Mouse (Mus musculus): Measurements from ENCODE around the gene Bcl2l12.

Bcl2l12 gene

GRCm38 (mm10) chr7:44986879-44987718, 11.4 kb downstream of the Bcl2l12 start:
- no peak for DNase-seq (ENCODE audit: low spot score)

GRCm38 (mm10) chr7:44986192-44986878, 12.2 kb downstream of the Bcl2l12 start, which contains the start of gene Prmt1:
Gene Prmt1 (minus strand): TSS chr7:44986568.
- DNase-seq (ENCODE audit: low spot score): peak; percentile 99

DNA sequence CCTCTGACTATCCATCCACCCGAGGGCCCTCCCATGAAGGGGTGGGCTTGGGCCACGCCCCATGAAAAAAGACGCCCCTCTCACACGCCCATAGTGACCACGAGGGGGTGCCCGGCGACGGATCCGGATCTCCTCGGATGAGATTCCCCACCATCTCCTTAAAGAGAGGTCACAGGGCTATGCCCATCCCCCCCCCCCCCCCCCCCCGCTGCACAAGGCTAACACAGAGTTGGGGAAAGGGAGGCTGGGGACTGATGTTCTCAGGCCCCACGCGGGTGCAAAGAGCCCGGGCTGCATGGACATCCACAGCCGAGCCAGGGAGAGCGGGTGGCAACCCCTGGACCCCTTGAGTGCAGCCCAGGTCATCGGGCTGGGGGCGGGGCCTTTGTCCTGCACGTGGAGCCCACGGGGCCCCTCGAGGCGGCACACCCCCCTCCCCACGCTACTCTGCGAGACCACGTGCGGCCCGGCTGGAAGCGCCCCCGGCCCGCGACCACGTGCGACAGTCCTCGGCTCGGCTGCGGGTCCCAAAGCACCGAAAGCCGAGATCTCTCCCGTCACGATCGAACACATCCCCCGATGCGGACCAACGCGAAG, 12.8 kb downstream of the Bcl2l12 start:
- DNase-seq (ENCODE audit: low spot score): peak; percentile 69

DNA sequence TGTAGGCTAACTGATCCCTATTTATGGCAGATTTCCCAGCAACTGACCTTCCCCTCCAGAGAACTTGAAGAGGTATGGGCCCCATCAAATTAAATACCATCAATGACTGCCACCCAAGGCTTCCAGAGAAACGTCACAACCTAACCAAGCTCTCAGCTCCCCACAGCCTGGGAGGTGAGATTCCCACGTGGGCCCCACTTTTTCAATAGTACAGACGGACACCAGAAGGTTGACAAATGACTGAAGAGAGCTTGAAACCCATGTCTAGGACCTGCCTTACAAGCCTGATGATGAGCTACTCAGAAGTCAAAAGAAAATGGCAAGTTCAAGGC, 13.7 kb downstream of the Bcl2l12 start:
- no peak for DNase-seq (ENCODE audit: low spot score)

- DNase-seq (ENCODE audit: low spot score): no peak
These were observed 14.3 kb downstream of the Bcl2l12 start for GRCm38 (mm10) chr7:44983944-44984832.

DNA sequence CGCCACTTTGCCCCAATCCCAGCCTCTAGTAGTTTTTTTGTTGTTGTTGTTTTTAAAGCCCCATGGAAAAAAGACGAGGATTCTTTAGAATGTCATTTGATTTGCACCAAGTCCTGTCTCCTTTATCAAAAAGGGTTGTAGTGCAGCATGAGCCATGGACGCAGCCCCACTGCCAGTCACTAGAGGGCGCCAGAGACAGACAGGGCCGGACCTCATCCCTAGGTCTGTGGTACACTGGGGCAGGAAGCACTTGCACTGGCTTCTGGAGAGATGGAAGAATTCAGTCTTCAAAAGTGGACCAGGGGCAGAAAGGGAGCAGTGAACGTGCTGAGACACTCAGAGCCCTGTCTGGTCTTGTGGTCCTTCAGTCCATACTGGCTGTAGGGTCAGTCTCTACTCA, 15.4 kb downstream of the Bcl2l12 start:
- DNase-seq (ENCODE audit: low spot score): peak; percentile 59

DNA sequence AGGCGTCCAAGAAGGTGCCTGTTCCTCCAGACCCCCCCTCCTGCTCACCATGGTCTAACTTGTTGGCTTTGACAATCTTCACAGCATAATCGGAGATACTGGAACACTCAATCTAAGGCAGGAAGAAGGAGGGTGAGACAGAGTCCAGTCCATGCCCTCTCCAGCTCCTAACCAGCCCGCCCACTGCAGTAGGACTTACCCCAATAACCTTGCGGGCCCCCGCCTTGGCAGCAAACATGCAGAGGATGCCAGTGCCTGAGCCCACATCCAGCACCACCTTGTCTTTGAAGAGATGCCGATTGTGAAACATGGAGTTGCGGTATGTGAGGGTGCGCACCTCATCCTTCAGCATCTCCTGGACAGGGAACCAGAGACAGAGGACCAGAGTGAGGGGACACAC, 17.0 kb downstream of the Bcl2l12 start:
- no peak for DNase-seq (ENCODE audit: low spot score)

DNA sequence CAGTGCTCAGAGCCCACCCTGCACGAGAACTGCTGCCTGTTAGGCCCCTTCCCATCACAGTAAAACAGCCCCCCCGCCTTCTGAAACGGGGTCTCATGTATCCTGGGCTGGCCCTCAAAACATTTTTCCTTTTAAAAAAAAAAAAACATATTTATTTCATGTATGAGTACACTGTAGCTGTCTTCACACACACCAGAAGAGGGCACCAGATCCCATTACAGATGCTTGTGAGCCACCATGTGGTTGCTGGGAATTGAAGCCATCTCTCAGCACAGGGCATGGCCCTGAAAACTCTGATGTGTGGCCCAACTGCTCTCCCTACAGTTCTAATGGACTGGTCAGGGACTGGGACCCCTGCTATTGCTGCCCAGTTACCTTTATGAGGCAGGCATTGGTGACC, 20.2 kb downstream of the Bcl2l12 start:
- no peak for DNase-seq (ENCODE audit: low spot score)

- no peak for DNase-seq (ENCODE audit: low spot score)
These were observed 23.4 kb downstream of the Bcl2l12 start for GRCm38 (mm10) chr7:44975117-44975419.

- DNase-seq (ENCODE audit: low spot score): peak; percentile 67
These were observed 24.0 kb downstream of the Bcl2l12 start, which contains the start of gene Cpt1c for GRCm38 (mm10) chr7:44974383-44975116. Gene Cpt1c (minus strand): TSS chr7:44974851.

DNA sequence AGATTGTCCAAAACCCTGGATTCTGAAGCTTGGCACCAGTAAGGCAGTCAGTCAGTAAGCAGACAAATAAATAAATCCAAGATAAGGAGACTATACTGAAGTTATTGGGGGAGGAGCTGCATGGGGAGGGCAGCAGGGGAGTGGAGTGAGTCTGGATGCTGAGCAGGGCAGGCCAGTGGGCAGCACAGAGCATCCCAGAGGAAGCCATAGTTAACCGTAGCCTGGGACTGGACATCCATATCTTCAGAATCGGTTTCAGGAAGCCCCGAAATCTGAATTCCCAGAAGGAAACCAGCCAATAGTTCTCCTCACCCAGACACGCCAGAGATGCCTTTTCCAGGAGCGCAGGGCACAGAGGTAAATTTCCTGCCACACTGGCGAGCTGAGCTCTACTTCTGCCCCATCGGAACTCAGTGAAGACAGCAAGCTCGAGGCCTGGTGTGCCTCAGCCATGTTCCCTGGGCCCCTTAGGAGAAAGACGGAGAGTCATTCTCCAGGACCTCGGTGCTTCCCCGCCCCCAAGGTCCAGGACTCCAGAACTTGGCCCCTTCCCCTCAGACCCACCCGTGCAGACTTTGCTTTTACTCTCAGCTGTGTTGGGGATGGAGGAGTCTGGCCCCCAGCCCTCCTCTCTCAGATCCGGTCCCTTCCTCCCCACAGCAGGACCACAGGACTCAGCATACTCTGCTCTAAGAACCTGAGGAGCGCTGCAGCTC, 24.9 kb downstream of the Bcl2l12 start:
- no peak for DNase-seq (ENCODE audit: low spot score)

DNA sequence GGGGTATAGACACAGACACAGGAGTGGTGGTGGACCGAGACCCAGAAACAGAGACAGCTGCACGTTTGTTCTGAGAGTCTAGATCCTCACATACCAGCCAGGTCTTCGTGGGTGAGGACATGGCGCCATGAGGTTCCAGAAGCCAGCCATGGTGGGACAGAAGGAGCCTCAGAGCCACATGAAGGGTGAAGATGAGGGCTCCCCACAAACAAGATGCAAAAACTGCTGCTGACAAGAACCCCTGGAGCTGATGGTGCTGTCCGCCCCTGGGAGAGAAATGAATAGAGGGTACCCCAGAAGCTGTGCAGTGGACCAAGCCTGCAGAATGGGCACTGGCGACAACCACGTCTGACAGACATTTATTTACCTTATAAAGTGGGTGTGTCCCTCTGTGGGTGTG, 27.4 kb downstream of the Bcl2l12 start:
- DNase-seq (ENCODE audit: low spot score): no peak

DNA sequence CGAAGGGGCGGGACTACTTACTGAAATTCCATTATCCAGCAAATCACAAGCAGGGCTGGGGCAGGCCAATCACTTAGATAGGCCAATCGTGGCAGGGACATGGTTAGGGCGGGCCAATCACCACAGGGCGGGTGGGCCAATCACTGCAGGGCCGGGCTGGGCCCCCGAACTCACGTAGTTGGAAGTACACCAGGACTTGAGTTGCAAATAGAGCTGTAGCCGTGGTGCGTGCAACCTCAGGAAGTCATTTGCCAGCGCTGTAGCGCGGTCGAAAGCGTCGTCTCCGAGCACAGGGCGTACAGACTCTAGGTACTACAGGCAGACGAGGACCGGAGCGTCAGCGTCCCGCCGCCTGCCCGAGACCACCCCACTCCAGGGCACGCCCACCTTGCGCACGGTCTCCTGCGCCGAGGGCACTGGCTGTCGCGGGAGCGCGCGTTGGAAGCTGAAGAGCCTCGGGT, 28.3 kb downstream of the Bcl2l12 start:
- DNase-seq (ENCODE audit: low spot score): peak; percentile 85

- DNase-seq (ENCODE audit: low spot score): no peak
These were observed 31.9 kb downstream of the Bcl2l12 start for GRCm38 (mm10) chr7:44966638-44967037.

- no peak for DNase-seq (ENCODE audit: low spot score)
These were observed 32.5 kb downstream of the Bcl2l12 start for GRCm38 (mm10) chr7:44965975-44966374.

DNA sequence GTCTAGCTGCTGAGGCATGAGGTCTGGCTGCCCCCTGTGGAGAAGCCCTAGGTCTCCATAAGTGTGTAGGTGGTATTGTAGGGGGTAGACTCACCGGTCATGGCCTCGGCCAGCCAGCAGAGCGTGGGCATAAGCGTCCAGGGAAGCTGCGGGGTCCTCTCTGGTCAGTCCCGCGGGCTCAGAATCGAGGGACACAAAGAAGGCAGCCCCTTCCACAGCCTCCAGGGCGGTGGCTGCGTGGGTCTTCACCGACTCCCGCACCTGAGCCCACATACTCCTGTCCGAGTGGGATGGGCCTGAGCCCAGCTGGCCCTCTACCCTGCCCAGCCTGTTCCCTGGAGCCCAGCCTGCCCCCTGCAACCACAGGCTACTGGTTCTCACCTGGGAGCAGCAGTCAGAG, 33.5 kb downstream of the Bcl2l12 start:
- no peak for DNase-seq (ENCODE audit: low spot score)

- no peak for DNase-seq (ENCODE audit: low spot score)
These were observed 35.7 kb downstream of the Bcl2l12 start for GRCm38 (mm10) chr7:44962831-44963230.

GRCm38 (mm10) chr7:44962337-44962736, 36.2 kb downstream of the Bcl2l12 start:
- no peak for DNase-seq (ENCODE audit: low spot score)

DNA sequence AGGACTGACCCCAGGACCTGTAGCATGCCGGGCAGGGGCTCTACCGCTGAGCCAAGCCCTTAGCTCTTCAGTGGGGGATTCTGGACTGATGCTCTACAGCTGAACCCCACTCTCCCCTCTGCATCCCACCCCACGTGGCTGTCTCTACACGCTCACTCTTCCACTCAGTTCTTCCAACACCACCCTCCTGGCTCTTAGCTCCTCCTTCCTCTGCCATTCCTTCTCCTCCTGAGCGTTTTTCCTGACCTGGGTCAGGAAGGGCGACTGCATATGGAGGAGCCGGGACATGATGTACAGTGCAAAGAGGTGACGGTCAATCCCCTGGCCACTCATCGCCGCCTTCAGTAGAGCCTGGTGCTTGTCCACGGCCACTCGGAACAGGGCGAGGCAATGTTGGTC, 38.0 kb downstream of the Bcl2l12 start:
- DNase-seq (ENCODE audit: low spot score): no peak

GRCm38 (mm10) chr7:44959874-44960511, 38.5 kb downstream of the Bcl2l12 start:
- DNase-seq (ENCODE audit: low spot score): no peak

Data from ovary, adult 18-20 months (tissue).